Mouse (Mus musculus): ENCODE results near the gene Zfp82.

- TF ChIP-seq POLR2A (IDR thresholded peaks at IDR 0.05; ENCODE audit: low read depth, low read length) (no peak), CTCF (IDR thresholded peaks at IDR 0.05; ENCODE audit: extremely low read depth, insufficient read depth, insufficient read length, insufficient replicate concordance) (no peak)
Measured at GRCm38 (mm10) chr7:30062478-30062877, 10.2 kb downstream of the Zfp82 start.
